Mouse (Mus musculus): ENCODE data around the gene Psen2.

DNA sequence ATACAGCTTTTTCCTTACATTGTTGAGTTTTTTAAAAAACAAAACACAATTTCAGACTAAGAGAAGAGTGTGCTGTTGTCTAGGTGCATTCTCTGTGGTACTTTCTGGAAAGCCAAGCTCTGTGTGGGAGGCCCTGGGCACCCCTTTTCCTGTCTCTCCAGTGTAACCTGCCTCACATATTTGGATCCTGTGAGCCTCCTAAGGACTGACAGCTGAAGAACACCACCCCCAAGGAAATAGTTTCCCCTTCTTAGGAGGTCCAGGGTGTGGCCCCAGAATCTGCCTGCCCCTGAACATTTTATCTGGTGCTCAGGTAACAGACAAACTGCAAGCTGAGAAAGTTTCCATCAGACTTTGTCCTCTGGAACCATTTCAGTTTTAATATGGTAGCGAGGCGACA is 5.8 kb upstream of the Psen2 start:
- TF ChIP-seq CTCF (IDR thresholded peaks at IDR 0.05; ENCODE audit: low read depth, low read length) (no peak), GATA1 (IDR thresholded peaks at IDR 0.05; ENCODE audit: borderline replicate concordance, low read length) (no peak), TAL1 (conservative IDR thresholded peaks at IDR 0.05; ENCODE audit: low read depth, low read length) (no peak), POLR2AphosphoS5 (IDR thresholded peaks at IDR 0.05; ENCODE audit: insufficient replicate concordance, low read depth, low read length) (no peak)

Data from G1E (cell line).